Mouse (Mus musculus): ENCODE results near the gene Col6a3. TPM values are rescaled to one million over a fixed set of nuclear protein-coding genes. Genes with fewer than 3 reads are reported as not detected.
A peak's percentile ranks its signal among the peaks of the same experiment; 100 is the strongest.

Gene Col6a3
- 10 to 100 TPM; 20.8 to 25.6 TPM for total RNA-seq (2021)
- long read RNA-seq, experiment 1, partial matches to known transcripts, result 0 of 1 reads
- long read RNA-seq, experiment 1, other reads (novel, unspliced or antisense), result 1 of 1 reads
- long read RNA-seq, experiment 2, partial matches to known transcripts, result 3 of 3 reads
- long read RNA-seq, experiment 2, other reads (novel, unspliced or antisense), result 0 of 3 reads

DNA sequence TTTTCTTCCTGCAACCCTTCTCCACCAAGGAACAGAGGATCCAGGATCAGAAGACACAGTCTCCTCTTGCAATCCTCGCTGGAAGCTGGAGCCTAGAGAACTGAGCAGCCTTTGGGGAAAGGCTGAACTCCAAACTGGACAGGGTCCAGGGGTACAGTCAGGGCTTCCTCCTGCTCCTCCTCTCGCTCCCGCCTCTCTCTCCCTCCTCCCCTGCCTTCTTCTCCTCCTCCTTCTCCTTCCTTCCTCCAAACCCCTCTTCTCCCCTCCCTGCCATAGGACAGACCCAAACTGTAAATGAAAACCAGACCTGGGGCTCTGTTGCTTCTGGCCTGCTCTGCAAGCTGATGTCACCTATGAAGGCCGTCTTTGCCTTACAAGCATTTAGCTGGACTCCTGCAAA lies at the start of gene Col6a3:
Gene Col6a3, minus strand, starts transcription at position 136 of the 400 bp plus-strand sequence.
- DNase-seq, result peak; percentile 80 to 84

- DNase-seq, result no peak
Measured at GRCm38 (mm10) chr1:90885771-90886460, 42.1 kb upstream of the Col6a3 start.

- DNase-seq, result no peak
Measured at GRCm38 (mm10) chr1:90876486-90877270, 32.9 kb upstream of the Col6a3 start.

DNA sequence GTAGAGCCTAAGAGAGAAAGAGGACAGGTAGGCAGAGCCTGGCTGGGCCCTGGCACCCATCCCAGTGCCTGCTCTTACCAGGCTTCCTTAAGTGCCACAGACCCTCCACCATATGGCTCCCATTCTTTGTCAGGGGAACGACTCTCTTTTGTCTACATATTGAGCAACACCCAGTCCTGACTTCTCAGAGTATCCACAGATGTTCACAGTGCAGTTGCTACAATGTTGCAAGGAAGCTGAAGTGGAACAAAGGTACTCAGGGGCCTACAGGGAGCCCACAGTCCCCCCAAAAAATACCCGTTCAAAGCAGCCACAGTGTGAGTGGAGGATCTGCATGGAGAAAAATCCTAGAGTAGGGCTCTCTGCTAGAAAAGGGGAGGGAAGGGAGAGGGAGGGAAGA lies 32.2 kb upstream of the Col6a3 start:
- DNase-seq, result no peak

DNA sequence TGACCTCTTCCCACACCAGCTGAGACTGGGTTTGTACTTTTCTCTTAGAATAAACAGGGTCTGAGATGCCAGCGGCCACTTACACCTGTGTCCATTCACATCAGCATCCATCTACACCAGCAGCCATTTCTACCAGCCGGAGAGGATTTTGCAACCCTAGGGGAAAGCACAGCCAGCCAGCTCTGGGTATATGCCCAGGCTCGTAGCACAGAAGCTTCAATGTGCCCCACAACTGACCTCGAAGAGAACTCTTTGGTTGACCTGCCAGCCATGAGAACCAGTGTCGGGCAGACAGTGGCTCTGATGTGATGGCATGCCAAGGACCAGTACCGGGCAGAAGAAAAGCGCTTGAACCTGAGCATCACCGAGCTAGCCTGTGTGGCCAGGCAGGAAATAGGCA lies 31.6 kb upstream of the Col6a3 start:
- DNase-seq, result no peak

GRCm38 (mm10) chr1:90870581-90870980 lies 26.8 kb upstream of the Col6a3 start:
- DNase-seq, result peak in 1 of 2 experiments; percentile 11

GRCm38 (mm10) chr1:90866734-90867133 lies 23.0 kb upstream of the Col6a3 start:
- DNase-seq, result no peak

- DNase-seq, result no peak
Measured at GRCm38 (mm10) chr1:90855880-90856279, 12.1 kb upstream of the Col6a3 start.

DNA sequence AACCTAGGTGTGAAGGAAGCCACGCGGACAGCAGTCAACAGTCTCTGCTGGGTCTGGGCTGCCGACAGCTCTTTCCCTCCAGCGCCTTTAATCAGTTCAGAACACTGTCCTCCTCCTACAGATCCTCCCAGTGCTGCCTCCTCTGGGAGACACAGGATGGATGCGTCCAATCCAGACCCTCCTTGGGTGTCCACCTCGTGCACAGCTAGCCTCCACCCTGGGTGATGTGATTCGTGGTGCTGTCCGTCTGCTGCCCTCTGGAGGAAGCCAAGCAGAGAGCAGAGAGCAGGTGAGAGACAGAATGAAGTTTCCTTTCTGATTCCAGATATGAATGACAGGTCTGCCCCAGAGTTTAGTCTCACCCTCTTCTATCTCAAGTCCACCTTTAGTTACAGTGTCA lies 6.1 kb upstream of the Col6a3 start:
- DNase-seq, result peak; percentile 39 to 55

DNA sequence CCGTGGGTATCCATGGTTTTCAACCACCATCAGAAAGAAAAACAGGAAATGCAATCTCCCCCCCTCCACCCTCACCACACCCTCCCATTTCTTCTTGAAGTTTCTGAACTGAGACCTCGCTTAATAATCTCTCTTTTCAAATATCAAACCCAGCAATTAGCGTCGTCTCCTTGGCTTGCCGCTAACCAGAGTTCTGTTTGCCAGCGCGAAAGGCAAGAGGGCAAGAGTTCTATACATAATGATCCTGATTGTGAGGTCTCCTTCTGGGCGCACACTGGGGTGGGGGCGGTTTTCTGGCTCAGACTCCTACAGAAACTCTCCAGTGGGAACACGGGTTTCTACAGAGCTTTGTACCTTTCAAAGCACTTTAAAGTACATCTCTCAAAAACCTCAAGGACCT lies 1.4 kb upstream of the Col6a3 start:
- DNase-seq, result no peak

DNA sequence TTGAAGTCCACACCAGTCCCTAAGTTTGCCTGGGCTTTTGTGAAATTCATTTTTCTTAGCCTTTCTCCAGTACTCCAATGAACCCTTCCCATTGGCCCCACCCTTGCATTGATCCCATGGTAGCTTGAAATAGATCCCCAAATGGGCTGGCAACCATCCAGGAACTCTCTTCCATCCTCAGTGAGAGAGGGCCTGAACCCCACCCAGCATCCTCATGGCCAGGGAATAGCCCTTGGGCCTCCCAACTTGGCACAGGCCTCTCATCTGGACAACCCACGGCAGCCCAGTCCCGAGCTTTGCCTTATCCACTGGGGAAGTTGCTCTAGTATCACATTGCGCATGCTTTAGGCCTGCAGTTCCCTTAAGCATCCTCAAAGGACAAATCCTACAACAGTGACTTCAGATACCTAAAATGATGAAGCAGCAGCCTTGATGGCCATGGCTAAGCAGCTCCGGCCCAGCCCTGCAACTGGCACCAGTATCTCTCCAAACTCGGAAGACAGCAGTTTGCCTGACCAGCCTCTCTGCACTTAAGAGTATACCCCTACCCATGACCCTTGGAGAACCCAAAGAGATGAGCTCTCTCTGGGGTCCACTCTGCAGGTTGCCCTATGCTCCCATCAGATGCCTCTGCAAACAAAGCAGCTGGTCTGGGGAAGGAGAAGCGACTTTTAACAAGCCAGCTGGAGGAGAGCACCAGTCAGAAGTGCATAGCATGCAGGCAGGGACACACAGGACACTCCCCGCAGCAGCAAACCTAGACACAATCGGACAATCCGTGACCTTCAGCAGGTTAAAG lies 783 bp downstream of the Col6a3 start:
- DNase-seq, result peak; percentile 49 to 63

- DNase-seq, result peak; percentile 63 to 80
Measured at GRCm38 (mm10) chr1:90840250-90840649, 3.5 kb downstream of the Col6a3 start.

- DNase-seq, result peak; percentile 80 to 81
Measured at GRCm38 (mm10) chr1:90838657-90839056, 5.1 kb downstream of the Col6a3 start.

DNA sequence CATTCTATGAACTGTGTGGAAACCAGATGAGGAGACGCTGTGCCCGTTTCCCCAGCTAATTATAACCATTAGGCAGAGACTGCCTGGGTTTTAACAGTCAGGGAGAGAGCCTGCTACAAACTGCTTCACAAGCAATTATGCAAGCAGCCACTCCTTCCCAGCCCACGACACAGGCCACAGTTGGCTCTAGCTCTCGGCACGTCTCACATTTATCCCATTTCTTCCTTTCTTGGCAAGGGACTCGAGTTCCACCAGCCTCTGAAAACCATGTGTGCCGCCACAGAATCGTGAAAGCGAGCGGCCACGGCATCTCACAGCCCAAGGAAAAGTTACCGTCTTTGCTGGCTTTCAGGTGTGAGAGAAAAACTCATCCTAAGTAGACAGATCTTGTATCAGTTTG lies 5.5 kb downstream of the Col6a3 start:
- DNase-seq, result peak; percentile 63 to 70

GRCm38 (mm10) chr1:90836178-90836740 lies 7.5 kb downstream of the Col6a3 start:
- no peak for DNase-seq

- no peak for DNase-seq
Measured at GRCm38 (mm10) chr1:90834701-90835100, 9.1 kb downstream of the Col6a3 start.

DNA sequence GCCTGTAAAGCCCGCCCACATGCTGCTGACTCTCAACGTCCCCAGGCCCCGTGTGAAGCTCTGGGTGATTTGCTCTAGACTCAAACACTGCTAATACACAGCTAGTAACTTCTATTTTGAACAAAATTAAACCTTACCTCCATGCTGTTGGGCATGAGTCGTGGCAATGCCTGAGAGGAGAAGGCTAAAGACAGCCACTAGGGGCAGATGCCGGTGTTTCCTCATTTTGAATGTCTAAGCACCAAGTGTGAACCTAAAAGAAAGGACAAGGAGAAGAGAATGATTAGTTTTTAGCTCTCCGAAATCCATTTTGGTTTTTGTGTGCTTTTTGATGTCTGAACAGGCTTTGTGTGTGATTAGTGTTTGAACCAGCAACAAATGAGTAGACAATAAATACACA lies 13.8 kb downstream of the Col6a3 start:
- no peak for DNase-seq

GRCm38 (mm10) chr1:90813226-90813625 lies 30.5 kb downstream of the Col6a3 start:
- no peak for DNase-seq

DNA sequence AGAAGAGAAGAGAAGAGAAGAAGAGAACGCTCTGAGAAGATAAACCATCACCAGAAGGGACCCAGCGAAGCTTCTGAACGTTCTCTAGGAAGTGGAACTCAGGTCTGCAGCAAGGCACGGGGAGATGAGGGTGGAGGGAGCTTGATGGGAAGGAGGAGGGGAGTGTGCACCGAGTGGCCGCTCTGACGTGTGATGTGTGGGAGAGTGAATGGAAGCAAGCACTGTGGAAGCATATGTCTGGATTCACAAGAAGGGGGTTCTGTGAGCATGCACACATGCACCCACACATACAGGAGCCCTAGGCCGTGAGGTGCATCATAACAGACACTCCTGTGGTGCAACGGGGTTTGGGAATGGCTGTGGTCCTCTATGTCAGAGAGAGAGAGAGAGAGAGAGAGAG lies 34.8 kb downstream of the Col6a3 start:
- DNase-seq, result no peak

GRCm38 (mm10) chr1:90803104-90803503 lies 40.7 kb downstream of the Col6a3 start:
- DNase-seq, result no peak

DNA sequence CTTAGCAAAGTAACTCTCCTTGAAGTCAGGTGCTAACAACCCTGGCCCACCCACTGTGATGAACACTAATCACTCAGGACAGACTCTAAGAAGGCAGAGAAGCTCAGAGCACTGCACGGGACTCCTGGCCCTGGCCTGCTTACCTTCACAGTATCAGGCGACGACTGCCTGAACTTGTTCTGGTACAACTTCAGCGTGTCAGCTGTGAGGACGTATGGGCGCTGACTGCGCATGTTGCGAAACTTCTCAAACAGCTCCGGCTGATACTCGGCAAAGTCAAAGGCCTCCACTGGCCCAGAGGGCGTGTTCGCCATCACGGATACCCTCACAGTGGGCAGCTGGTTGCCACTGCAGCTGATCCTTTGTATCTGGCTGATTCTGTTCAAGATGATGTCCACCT lies 42.7 kb downstream of the Col6a3 start:
- no peak for DNase-seq

GRCm38 (mm10) chr1:90800466-90800865 lies 43.3 kb downstream of the Col6a3 start:
- DNase-seq, result no peak

Measured in heart, adult 18-20 months (tissue).